Mouse (Mus musculus) adipocyte (in vitro differentiated cells): ENCODE results near the gene Cul9.

ENCODE experiments used
- DNase-seq: peaks from one replicate; pipeline ENCODE4 v3.0.0-alpha.2; 2016; ENCODE audit warnings: low spot score

Gene Cul9

DNA sequence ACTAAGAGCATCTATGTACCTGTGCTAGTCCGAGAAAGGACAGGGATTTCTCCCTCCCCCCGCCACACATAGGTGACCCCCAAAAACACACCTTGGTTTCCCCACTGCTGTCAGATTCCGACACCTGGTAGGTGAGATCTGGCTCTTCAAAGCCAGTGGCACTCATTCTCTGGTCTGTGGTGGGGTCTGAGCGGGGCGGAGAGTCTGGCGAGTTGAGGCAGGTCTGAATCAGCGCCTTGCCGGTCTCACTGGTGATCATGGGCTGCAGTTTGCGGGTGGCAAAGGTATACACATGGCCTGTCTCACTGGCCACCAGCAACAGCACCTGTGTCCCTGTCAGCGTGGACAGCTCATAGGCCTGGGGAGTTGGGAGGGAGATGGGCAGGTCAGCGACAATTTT lies 7.3 kb upstream of the Cul9 start:
- no peak for DNase-seq

DNA sequence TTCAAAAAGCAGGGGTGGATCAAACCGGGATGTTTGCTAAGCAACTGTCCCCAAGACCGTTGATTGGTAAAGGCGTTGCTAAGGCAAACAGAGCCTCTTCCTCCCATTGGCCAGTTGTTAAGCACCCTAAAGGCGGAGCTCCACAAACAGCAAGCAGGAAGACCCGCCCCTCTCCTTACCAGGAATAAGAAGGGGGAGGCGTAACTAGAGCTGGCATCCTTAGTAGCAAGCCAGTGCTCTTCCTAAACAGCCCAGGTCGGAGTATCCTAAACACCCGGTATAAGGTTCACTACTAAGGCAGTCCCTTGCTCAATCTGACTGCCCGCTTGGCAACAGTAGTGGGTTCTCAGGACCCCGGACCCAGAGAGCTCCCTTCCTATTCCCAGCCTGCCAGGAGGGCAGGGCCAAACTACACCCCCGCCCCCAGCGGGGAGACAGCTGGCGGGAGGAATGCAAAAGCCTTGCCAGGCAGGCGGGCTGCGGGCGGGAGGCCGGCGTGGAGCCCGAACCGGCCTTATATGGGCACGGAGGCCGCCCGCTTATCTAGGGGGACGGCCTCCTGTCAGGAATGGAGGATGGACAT lies 6.7 kb upstream of the Cul9 start:
- DNase-seq, result peak; percentile 98

DNA sequence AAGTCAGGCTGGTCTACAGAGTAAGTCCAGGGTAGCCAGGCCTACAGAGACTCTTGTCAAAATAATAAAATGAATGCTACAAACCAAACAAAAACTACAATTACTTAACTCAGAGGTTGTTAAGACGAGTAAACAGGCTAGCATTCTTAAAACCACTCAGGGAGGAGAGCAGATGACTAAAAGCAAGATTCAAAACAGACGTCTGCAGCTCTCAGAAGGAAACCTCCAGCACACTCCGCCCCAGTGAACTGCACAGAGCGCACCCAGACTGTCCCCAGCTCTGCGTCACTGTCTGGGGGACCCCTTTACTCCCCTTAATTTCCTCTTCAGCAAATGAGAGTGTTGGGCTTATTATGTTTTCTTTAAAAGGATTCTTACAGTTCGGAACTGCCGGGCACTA lies 6.0 kb upstream of the Cul9 start:
- DNase-seq, result no peak

DNA sequence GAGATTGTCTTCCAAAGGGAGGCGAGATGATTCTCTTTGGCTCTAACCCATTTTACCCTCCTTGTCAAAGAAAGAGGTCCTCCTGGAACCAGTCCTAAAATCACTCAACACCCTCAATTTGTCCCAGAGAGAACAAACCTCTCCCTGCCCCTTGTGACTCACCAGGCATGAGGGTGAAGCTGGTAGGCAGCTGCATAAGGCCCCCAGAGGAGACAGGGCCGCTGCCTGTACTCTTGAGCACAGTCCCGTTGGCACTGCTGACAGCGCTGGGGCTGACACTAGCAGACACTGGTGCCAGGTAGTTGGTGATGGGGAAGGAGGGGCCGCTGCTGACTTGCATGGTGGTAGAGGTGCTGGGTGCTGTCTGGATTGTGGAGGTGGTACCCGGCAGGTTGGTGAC lies 5.2 kb upstream of the Cul9 start:
- no peak for DNase-seq

DNA sequence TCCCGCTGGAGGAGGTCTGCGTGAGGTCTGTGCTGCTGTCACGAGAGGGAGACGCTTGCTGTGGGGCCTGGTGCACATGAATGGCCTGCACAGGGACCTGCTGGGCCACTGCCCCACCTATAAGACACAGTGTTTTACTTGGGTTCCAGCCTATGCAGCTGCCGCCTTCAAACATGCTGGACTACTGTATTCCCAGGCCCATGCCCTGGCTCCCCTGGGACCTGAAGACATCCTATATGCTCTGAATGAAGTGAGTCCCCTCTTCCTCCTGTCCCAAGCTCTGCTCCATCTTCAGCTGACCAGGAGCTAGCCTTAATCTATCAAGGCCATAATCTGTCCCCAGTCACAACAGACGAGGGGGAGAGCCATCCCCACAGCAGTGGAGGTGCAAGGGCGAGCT lies 4.7 kb upstream of the Cul9 start:
- no peak for DNase-seq

DNA sequence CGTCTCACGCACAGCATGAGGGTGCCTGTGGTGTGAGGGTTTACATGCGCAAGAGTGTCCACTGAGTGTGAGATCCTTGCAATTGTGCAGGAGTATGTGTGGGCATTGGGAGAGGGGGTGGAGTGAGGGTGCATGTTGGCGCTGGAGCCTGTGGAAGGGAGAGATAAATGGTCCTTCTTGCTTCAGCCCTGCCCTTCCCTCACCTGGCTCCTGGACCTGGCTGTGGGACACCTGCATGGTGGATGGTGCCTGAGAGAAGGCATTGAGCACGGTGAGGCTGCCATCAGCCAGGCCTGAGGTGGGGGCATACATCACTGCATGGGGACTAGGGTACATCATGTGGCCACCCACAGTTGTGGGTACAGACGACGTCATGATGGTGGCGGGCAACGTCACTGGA lies 3.5 kb upstream of the Cul9 start:
- DNase-seq, result no peak

DNA sequence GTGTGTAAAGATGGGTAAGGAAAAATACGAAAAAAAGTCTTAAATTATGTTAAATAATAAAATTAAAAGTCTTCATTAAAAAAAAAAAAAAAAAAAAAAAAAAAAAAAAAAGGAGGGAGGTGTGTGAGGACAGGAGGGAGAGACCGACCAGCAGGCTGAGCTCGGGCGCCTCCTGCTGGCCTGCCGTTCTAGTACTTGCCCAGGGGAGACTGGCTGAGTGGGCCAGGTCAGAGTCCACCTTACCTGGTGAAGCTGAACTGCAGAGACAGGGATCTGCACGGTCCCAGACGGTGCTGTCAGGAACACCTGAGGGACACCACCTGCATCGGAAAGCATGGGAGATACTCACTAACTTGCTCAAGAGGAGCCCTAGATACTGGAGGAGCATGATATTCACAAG lies 3.0 kb upstream of the Cul9 start:
- DNase-seq, result no peak

DNA sequence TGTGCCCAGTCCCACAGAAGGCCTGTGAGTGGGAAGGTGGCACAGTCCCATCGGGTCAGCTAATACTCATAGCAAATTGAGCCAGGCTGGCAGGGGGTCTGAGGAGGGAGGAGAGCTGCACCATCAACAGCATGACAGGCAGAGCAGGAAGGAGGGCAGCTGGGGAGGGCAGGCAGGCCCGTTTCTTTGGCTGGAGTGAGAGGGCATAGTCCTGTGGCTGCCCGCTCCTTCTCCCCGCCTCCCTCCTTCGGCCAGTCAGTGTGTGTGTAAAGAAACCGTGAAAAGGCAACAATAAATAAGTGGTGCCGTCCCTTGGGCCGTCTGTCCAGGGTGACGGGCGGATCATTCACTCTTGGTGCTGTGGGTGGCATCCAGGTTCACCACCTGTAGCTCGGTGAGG lies 2.6 kb upstream of the Cul9 start:
- no peak for DNase-seq

DNA sequence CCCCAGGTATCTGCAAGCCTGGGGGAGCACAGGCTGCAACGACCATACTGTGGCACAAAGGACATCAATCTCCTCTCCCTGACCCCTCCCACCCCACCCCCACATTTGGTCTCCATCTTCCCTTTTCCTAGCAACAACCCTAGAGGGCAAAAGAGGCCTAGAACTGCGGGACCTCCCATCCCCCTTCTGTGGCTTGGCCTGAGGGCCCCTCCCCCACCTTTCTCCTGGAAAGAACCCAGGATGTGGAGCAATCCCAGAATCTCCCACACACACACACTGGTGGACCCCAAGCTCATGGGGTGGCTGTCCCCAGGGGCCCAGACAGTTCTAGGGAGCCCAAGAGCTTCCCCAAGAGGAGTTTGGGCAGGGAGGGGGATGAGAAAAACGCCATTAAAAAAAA lies 1.7 kb upstream of the Cul9 start:
- no peak for DNase-seq

DNA sequence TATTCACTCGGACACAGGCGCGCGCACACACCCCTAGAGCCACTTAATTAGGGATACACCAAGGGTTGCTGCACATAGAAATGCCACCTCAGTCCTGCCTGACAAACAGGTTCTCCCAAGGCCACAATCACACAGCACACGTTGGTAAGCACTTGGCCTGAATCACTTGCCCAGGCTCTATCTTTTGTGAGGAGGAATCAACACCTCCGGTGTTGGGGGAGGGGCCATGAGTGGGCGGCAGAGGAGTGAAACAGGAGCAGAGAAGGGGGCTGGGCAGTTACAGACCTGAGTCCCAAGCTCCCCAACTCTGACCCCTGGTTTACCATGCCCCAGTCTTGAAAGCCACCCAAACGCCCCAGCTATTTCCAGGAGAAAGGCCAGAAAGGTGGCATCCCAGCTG lies 807 bp upstream of the Cul9 start:
- no peak for DNase-seq

DNA sequence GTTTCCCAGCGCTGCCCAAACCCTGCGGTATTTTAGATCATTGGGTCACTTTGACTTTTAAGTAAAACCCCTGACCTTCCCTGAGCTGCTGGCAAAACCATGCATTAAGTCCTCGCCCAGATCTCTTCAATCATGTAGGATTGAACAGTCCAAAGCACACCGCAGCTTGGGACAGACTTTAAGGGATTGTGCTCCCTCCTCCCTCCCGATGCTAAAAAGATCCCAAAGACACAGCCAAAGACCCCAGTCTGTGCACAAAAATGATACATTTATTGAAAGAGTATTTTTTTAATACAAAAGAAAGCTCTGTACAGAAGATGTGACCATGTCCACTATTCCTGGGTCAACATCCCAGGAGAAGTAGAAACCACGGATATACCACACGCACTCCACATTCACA lies 403 bp upstream of the Cul9 start:
- no peak for DNase-seq

DNA sequence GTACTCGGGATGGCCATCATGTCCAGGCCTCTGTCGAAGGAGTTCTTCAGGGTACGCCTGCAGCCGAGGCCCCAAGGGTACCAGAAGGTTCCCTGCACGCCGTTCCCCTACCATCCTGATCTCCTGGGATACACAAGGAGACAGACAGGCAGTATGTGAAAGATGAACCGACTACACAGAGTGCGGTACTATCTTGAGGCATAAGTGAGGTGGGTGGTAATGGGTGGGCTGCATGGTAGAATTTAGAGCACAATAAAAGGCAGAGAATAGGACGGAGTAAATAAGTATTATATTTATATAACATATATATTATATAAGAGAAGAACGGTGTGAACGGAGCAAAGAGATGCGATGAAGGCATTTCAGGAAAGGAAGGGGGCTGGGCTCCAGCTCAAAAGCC lies 2.5 kb downstream of the Cul9 start:
- no peak for DNase-seq

DNA sequence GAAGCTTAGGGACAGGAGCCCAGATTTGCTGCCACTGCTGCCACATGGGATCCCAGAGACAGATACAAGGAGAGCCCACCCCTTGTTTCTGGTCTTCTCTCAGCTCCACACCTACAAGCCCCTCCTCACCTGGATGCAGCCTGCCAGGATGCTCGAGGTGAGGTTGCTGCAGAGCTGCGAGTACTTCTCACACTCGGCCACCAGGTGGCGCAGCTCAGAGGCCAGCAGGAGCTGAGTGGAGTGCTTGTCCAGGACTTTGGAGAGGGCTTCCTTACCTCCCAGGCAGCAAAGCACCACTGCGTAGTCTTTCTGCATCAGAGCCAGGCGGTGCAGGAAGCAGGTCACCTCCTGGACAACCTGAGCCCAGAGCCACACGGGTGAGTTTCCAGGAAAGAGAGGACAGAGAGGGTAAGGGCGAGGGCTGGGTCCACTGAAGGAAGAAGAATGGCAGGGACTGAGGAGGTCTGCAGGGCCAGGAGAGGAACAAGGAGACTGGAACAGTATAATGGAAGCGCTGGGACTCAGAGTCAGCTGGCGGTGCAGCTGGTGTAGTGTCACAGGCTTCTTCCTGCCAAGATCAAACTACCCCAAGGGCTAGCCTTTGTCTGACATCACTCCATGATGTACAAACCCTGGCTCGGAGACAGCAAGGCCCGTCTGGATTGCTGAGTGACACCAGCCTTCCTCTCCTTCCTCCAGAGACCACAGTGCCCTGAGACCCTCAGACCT lies 20.4 kb downstream of the Cul9 start:
- DNase-seq, result peak; percentile 40

DNA sequence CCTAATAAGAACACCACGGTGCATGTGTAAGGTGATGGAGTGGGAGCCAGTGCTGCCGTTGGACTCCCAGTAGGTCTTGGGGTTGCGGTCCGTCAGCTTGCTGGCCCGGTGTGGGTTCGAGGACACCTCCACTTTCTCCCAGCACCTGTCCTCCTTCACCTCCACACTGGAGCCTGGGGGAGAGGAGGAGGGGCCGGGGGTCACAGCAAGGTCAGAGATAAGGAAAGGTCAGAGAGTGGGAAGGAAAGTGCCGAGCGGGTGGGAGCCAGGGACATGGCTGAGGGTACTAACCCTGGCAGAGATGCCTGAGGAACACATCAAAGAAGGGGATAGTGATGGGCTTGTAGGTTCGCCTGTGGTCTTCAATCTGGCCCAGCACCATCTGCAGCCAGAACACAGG lies 21.1 kb downstream of the Cul9 start:
- DNase-seq, result no peak

DNA sequence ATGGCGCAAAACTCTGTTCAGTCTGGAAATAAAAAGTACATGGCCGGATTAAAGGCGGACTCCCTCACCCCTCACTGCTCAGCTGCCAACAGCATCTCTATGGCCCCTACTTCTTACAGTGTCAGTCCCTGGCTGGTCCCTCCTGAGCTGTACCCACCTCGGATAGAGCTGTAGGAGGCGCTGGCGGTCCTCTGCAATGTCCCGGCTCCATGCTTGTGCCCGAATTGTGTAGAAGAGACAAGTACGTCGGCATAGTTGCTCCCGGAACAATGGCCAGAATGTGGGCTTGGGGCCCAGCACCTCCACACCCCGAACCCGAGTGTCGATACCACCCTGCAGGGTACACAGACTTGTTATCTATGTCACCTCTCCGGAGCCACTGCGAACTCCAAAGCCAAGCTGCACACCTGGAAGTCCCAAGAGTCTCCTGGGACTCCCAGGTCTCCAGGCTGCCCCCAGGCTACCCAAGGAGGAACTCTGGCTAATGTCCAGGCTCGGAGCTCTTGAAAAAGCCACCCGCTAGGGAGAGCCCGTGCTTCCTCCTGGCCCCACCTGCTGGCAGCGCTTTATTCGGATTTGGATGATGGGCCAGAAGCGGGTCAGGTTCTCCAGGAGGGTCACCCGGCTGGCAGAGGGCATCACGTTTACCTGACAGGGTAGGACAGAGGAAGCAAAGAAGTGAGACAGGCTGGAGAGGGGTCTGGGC lies 24.1 kb downstream of the Cul9 start:
- no peak for DNase-seq

DNA sequence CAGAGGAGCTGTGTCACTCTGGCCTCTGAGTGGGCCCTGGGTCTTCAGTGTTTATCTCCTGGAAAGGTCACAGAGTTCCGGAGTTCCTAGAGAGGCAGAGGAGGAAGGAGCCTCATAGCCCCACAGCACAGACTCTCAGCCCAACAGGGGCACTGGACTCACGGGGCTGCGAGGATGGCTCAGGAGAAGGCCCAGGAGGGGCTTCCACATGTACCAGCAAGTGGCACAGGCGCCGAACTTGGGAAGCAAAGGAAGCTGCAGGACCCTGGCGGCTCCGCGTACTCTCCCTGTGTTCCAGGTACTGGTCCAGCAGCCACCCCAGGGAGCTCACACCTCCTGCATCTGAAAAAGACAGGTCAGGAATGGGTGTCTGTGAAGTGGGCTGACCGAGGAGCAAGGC lies 25.0 kb downstream of the Cul9 start:
- DNase-seq, result no peak

DNA sequence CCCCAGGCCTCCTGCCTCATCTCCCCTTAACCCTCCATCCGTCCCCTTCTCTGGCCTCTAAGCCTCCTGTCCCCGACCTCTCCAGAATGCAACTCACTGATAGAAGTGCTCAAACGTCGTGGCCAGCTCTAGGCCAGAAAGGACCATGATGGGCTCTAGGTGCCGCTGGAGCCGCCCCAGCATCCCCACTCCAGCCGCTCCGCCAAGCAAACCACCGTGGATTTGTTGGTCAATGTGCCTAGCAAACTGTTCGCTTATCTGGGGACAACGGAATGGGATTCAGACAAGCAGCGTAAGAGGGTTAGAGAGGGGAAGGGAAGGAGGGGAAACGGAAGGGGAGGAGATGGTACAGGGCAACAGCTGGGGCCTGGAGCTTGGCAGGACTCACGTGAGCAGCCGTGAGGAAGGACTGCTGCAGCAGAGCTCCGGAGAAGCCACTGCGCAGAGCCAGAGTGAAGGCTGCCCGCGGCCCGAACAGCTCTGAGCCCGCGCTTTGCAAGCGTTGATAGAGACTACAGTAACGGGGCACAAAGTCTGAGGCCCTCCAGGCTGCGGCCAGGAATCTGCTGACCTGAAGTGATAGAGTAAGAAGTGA lies 25.7 kb downstream of the Cul9 start:
- no peak for DNase-seq

DNA sequence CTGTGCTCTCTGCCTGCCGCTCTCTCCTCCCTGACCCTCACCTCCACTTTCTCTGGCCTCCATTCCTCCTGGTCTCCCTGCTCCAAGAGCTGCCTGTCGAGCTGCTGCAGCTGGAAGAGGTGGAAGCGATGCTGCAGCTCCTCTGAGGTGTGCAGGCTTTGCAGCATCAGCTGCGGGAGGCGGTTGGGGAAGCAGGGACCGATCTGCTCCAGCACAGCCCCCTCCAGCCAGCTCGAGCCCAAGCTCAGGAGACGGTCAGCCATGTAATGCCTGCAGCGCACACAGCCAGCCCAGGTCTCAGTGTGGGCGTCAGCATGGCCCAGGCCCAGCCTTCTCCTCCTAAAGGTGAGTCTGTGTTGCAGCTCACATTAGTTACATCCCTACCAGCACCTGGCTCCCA lies 26.2 kb downstream of the Cul9 start:
- no peak for DNase-seq

DNA sequence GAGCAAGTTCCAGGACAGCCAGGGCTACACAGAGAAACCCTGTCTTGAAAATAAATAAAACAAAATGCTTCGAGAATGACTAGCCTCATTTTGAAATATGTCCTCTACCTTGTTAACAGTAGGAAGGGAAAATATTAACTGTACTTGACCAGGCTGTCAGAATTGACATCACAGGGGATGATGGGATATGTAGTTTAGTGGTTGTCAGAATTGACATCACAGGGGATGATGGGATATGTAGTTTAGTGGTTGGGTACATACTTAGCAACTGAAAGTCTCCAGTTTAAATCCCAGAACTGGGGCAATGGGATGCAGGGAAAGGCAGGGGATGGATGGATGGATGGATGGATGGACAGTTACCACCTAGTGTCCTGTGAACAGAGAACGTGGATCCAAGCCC lies 32.9 kb downstream of the Cul9 start:
- DNase-seq, result no peak

DNA sequence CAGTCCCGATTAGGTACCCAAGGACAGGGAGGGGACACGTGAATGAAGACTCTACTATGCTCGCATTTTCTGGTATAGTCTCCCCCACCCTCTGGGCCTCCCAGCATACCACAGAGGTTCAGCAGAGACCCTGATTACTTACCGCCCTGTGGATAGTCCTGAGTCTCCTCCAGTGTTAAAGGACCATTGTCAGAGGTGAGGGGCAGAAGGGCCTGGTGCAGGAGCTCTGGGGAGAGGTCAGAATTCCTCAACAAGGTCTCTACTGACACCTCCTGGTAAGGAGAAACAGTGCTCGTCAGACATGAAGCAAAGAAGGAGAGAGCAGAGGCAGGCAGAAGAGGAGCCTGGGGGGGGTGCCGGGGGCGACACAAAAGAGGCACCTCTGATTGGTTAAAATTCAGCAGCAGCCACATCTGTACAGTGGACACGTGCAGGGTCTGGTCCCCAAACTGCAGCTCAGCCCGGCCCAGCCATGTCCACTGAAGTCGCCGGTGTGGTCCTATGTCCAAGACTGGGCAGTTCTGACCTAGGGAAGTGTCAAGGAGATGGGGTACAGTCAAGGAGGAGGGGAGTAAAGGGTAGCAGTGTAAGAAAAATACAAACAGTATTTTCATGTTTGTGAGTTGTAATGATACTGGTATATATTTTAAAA lies 35.0 kb downstream of the Cul9 start:
- DNase-seq, result peak; percentile 61

DNA sequence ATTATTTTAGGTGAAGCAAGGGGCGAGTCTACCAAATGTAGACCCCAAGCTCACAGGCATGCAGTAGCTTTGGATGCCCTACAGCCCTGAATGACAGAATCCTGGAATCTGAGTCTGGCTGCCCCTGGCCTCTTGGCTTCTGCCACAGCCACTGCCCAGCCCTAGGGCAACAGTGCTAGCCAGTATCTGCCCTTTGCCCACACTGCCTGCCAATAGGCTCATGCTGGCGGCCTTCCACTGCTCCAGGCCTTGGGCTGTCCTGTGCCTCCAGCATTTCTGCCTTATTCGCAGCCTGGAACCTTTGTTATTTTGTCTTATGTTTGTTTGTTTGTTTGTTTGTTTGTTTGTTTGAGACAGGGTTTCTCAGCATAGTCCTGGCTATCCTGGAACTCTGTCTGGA lies 40.6 kb downstream of the Cul9 start:
- peak; percentile 84 for DNase-seq

DNA sequence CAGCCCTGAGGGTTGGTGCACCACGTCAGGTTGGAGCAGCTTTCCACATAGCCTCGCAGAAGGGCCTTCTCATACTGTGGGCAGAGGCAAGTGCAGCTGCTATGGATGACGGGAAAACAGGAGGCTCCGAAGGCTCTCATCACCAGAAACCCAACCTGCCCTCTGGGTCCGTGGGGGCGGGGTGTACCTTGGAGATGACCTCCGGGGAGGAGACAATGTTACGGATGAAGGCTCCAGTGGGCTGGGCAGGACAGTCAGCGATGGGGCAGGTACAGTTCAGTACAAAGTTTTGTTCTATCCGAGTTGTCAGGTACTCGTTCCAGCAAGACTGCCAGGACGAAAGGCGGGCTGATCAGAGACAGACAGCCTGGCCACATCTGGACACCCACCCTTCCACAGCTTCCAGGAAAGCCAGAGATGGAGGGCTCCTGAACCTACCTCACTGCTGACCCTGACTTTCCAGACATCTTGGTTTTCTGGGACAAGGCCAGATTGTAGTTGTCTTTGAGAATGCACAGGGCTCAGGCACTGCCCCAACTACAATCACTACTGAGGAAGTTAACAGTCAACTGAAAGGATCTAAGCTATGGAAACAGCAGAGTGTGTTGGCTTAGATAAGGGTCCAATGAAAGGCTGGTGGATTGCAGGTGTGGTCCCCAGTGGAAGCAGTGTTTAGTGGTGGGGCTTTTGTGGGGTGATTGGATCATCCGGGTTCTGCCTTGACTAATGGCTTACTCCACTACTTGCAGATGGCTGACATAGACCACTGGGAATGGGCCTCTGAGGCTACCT lies 42.1 kb downstream of the Cul9 start:
- DNase-seq, result no peak
